Mouse (Mus musculus) thymus, adult 2 months (tissue): ENCODE data around the gene Ptrhd1. TPM values are rescaled to one million over a fixed set of nuclear protein-coding genes. Genes with fewer than 3 reads are reported as not detected.

Experiments used
- DNase-seq: peaks from one replicate; pipeline ENCODE4 v3.0.0; 2021
- H3K27ac ChIP-seq: fragments of 200-500 bp; 2 replicates; pipeline ENCODE4 v1.5.1; 2012; ENCODE audit warnings: low read length, control low read depth; ENCODE audit not compliant: control insufficient read depth, insufficient read depth
- H3K27me3 ChIP-seq: fragments of 200-500 bp; 2 replicates; pipeline ENCODE4 v1.6.1; 2012; ENCODE audit warnings: mild to moderate bottlenecking, low read length, moderate library complexity, mixed read lengths; ENCODE audit not compliant: control insufficient read depth, insufficient read depth
- H3K36me3 ChIP-seq: fragments of 200-500 bp; 2 replicates; pipeline ENCODE4 v1.6.1; 2012; ENCODE audit warnings: mild to moderate bottlenecking, low read length, moderate library complexity; ENCODE audit not compliant: control insufficient read depth, insufficient read depth
- H3K4me1 ChIP-seq: fragments of 200-500 bp; replicated peaks from 2 replicates; pipeline ENCODE4 v1.6.1; 2012; ENCODE audit warnings: low read length; ENCODE audit not compliant: control insufficient read depth, insufficient read depth
- H3K4me3 ChIP-seq: fragments of 200-500 bp; 2 replicates; pipeline ENCODE4 v1.5.1; 2012; ENCODE audit warnings: mild to moderate bottlenecking, low read length, control low read depth, moderate library complexity; ENCODE audit not compliant: control insufficient read depth, insufficient read depth
- CTCF ChIP-seq: fragments of 200-500 bp; IDR thresholded peaks from 2 replicates; pipeline ENCODE4 v1.5.1; 2012; ENCODE audit warnings: mild to moderate bottlenecking, control low read depth, low read length, moderate library complexity, borderline replicate concordance; ENCODE audit not compliant: control insufficient read depth, poor library complexity, insufficient read depth; ENCODE audit errors: extremely low read depth
- POLR2A ChIP-seq: fragments of 200-500 bp; IDR thresholded peaks from 2 replicates; pipeline ENCODE4 v1.6.1; 2012; ENCODE audit warnings: mild to moderate bottlenecking, low read length, control low read depth, moderate library complexity; ENCODE audit not compliant: control insufficient read depth, poor library complexity, insufficient read depth; ENCODE audit errors: extremely low read depth
- WGBS: fragments of 180-500 bp; shearing (Covaris S2); methylation state at CpG from one replicate; pipeline ENCODE4 v1.1.7; 2018; 5-methylcytosine and 5-hydroxymethylcytosine counted together
- polyA plus RNA-seq: library from polyadenylated mRNA; depleted of rRNA; stranded (reverse); fragments of >200 nt; gene quantifications from 2 replicates; pipeline ENCODE4 v1.2.3, GENCODE M21; 2012; rRNA removed

Ptrhd1 gene
- polyA plus RNA-seq, result 5.5 and 6.2 TPM in 2 replicates

DNA sequence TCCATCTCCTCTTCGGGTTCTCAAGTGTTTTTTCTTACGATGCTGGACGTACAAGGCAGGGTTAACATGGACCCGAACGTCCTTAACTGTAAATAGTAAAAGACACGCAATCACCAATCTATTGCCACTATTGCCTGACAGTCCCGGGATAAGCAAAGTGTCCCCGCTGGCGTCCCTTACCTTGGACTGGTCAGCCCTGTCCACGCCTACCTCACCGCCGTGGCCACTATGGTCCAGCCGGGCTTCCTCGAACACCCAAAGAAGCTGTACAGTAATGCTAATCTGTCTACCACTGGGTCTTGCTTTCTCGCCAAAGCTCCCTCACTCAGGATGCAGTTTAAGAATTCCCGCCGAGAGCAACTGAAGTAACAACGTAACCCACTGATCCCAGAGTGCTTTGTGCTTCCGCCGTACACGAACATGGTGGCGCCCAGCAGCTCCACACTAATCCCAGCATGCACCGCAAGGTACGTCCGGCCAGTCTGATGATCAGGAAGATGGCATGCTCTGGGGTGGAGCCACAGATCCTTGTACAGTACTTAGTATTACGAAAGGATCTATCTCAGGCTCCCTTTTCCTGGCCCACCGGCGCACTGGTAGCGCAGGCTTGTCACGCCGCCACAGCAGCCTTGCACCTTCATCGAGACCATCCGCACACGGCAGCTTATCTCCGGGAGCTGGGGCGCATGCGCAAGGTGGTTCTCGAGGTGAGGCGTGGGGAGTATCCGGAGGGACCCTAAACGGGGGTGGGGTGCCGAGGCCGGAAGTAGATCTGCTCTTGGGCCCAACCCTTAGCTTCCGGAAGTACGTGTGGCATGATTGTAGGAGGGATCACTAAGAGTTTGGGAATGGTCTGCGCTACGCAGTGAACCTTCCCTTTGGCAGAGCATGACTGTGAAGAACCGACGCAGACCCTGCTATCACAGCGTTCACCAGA lies at the start of gene Ptrhd1, which contains the start of gene Cenpo:
Gene Ptrhd1 (plus strand): TSS at position 456 of the 937 bp plus-strand sequence.
Gene Cenpo (minus strand): TSS at position 723 of the 937 bp plus-strand sequence.
- DNase-seq, result peak; percentile 94
- no peaks in the 10 kb centered on the region for H3K27me3 ChIP-seq
- TF ChIP-seq CTCF (peak; percentile 53; the same call in 1 of the 2 replicates), POLR2A (peak; percentile 69; the same call in 1 of the 2 replicates)
- no peaks in the 10 kb centered on the region for H3K4me1 ChIP-seq
- H3K27ac ChIP-seq, result peak within 1 kb of the TSS; percentile 71
- peak within 1 kb of the TSS; percentile 57 for H3K4me3 ChIP-seq
- H3K36me3 ChIP-seq, result peaks cover 12% of the 10 kb centered on the region
- whole genome bisulfite sequencing, result under 1% methylated on average over 50 of the region's 50 CpGs

- Histone ChIP-seq H3K36me3 (no peaks in the 10 kb centered on the region), H3K4me3 (no peak overlapping the region), H3K4me1 (peaks cover 10% of the 10 kb centered on the region), H3K27ac (no peak overlapping the region), H3K27me3 (no peaks in the 10 kb centered on the region)
- no peak for DNase-seq
- WGBS, result 90% methylated on average over 2 of the region's 2 CpGs
- no peak for TF ChIP-seq CTCF
- no peak for TF ChIP-seq POLR2A
These were observed 49.2 kb upstream of the Ptrhd1 start for GRCm38 (mm10) chr12:4184648-4185047.

- DNase-seq, result no peak
- H3K27me3 ChIP-seq, result no peaks in the 10 kb centered on the region
- H3K27ac ChIP-seq, result peak overlapping the region; percentile 24; the same call in 1 of the 2 replicates
- no peak for TF ChIP-seq POLR2A
- no peak for TF ChIP-seq CTCF
- WGBS, result 64% methylated on average over 14 of the region's 14 CpGs
- H3K4me1 ChIP-seq, result peaks cover 10% of the 10 kb centered on the region
- no peak overlapping the region for H3K4me3 ChIP-seq
- no peaks in the 10 kb centered on the region for H3K36me3 ChIP-seq
These were observed 45.4 kb upstream of the Ptrhd1 start for GRCm38 (mm10) chr12:4188171-4189059.

DNA sequence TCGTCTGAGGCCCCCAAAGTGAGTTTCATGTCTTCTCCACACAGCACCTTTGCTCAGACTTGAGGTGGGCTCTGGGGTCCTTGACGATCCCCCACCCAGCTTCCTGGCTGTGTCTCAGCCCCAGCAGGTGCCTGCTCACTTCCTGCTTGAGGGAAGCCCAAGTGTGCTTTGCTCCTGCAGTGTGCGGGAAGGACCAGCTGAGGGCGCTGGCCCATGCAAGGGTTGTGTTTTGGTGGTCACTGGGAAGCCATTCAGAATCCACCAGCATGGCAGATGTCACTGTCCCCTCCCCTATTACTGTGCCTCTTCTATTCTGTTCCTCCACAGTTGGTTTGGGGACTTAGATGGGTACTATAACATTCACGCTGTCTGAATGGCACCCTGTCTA lies 44.8 kb upstream of the Ptrhd1 start:
- H3K27ac ChIP-seq, result no peak overlapping the region
- H3K27me3 ChIP-seq, result no peaks in the 10 kb centered on the region
- no peak for TF ChIP-seq POLR2A
- TF ChIP-seq CTCF, result peak; percentile 78; the same call in 1 of the 2 replicates
- H3K36me3 ChIP-seq, result no peaks in the 10 kb centered on the region
- peaks cover 10% of the 10 kb centered on the region for H3K4me1 ChIP-seq
- whole genome bisulfite sequencing, result 35% methylated on average over 5 of the region's 5 CpGs
- DNase-seq, result peak; percentile 56
- no peak overlapping the region for H3K4me3 ChIP-seq

- H3K36me3 ChIP-seq, result no peaks in the 10 kb centered on the region
- no peak for DNase-seq
- H3K27me3 ChIP-seq, result no peaks in the 10 kb centered on the region
- no peak overlapping the region for H3K4me3 ChIP-seq
- peaks cover 10% of the 10 kb centered on the region for H3K4me1 ChIP-seq
- H3K27ac ChIP-seq, result no peak overlapping the region
- no peak for TF ChIP-seq CTCF
- no peak for TF ChIP-seq POLR2A
- 98% methylated on average over 6 of the region's 6 CpGs for WGBS
These were observed 41.3 kb upstream of the Ptrhd1 start for GRCm38 (mm10) chr12:4192514-4192913.

DNA sequence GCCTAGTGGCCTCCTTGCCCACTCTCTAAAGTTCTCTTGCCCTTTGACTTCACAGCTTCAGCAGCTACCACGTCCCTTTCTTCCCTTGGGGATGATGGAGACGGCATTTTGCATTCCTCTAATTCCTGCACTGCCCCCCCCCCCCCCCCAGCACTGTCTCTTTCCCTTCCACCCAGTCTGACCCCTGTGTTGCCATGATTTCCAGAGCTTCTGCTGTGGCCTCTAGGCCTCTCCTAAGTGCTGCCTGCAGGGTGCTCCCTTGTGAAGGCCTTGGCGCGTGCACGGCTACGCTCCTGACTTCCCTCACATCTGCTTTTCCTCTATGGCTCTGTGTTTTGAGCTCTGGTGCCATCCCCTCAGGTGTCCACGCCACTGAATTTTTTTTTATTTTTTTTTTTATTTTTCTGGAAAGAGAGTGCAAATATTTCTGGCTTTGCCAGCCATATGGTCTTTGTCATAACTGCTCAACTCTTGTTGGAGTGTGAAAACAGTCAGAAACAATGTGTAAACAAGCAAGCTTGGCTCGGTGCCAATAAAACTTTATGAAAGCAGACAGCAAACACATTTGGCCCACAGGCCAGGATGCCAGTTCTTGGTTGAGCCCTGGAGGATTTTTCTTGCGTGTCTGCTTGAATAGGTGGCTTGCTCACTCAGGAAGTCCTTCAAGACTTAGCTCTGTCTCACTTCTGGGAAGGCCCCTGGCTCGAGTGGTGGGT lies 40.6 kb upstream of the Ptrhd1 start:
- peaks cover 9% of the 10 kb centered on the region for H3K4me1 ChIP-seq
- DNase-seq, result no peak
- no peak overlapping the region for H3K4me3 ChIP-seq
- no peaks in the 10 kb centered on the region for H3K27me3 ChIP-seq
- TF ChIP-seq CTCF (no peak), POLR2A (no peak)
- WGBS, result 93% methylated on average over 10 of the region's 10 CpGs
- no peak overlapping the region for H3K27ac ChIP-seq
- no peaks in the 10 kb centered on the region for H3K36me3 ChIP-seq
